Mouse (Mus musculus) myocyte (in vitro differentiated cells): ENCODE data around the gene Slco4a1. TPM values are rescaled to one million over a fixed set of nuclear protein-coding genes. Genes with fewer than 3 reads are reported as not detected.

Source experiments
- H3K27me3 ChIP-seq: one replicate; pipeline ENCODE4 v1.6.1; 2011; ENCODE audit not compliant: control insufficient read depth, insufficient read depth, insufficient read length
- H3K36me3 ChIP-seq: one replicate; pipeline ENCODE4 v1.6.1; 2011; ENCODE audit not compliant: control insufficient read depth, insufficient read depth
- H3K4me2 ChIP-seq: one replicate; pipeline ENCODE4 v1.6.1; 2011; ENCODE audit warnings: low read depth, control low read depth
- H3K4me3 ChIP-seq: one replicate; pipeline ENCODE4 v1.5.1; 2011; ENCODE audit warnings: mild to moderate bottlenecking, control low read depth, moderate library complexity
- H3K79me2 ChIP-seq: one replicate; pipeline ENCODE4 v1.6.1; 2011; ENCODE audit not compliant: control insufficient read depth, insufficient read depth
- H3ac ChIP-seq: one replicate; pipeline ENCODE4 v1.6.1; 2011; ENCODE audit not compliant: control insufficient read depth, insufficient read length
- CEBPB ChIP-seq: IDR thresholded peaks from 2 replicates; pipeline ENCODE4 v1.6.1; 2011; ENCODE audit warnings: mild to moderate bottlenecking, moderate library complexity; ENCODE audit not compliant: poor library complexity, insufficient read depth, severe bottlenecking
- E2F4 ChIP-seq: IDR thresholded peaks from one replicate; pipeline ENCODE4 v1.6.1; 2011; ENCODE audit warnings: mild to moderate bottlenecking, control low read depth, moderate library complexity; ENCODE audit not compliant: insufficient read depth
- MAX ChIP-seq: IDR thresholded peaks from one replicate; pipeline ENCODE4 v1.6.1; 2011; ENCODE audit warnings: low read depth, mild to moderate bottlenecking, control low read depth
- MYOD1 ChIP-seq, 3 experiments: IDR thresholded peaks; one replicate each; pipeline ENCODE4 v1.6.1; 2011; ENCODE audit warnings: control low read depth in 2 of 3, low read depth in 2 of 3, mild to moderate bottlenecking in 2 of 3, moderate library complexity in 1 of 3; ENCODE audit not compliant: insufficient read length in 2 of 3, control insufficient read depth in 1 of 3
- MYOG ChIP-seq, 3 experiments: IDR thresholded peaks; one replicate each; pipeline ENCODE4 v1.6.1; 2011; ENCODE audit warnings: control low read depth in 2 of 3, low read depth in 2 of 3, mild to moderate bottlenecking in 2 of 3; ENCODE audit not compliant: insufficient read length in 2 of 3, control insufficient read depth in 1 of 3, insufficient read depth in 1 of 3
- POLR2A ChIP-seq: IDR thresholded peaks from one replicate; pipeline ENCODE4 v1.6.1; 2011; ENCODE audit warnings: low read depth, mild to moderate bottlenecking, control low read depth, moderate library complexity; ENCODE audit not compliant: insufficient read length
- POLR2AphosphoS2 ChIP-seq: IDR thresholded peaks from one replicate; pipeline ENCODE4 v1.6.1; 2011; ENCODE audit warnings: low read depth, control low read depth; ENCODE audit not compliant: insufficient read length
- REST ChIP-seq: IDR thresholded peaks from one replicate; pipeline ENCODE4 v1.6.1; 2011; ENCODE audit warnings: mild to moderate bottlenecking, control low read depth, moderate library complexity; ENCODE audit not compliant: insufficient read depth, insufficient read length
- SRF ChIP-seq: IDR thresholded peaks from one replicate; pipeline ENCODE4 v1.6.1; 2011; ENCODE audit warnings: low read depth; ENCODE audit not compliant: control insufficient read depth, insufficient read length
- TCF12 ChIP-seq: IDR thresholded peaks from one replicate; pipeline ENCODE4 v1.6.1; 2011; ENCODE audit warnings: mild to moderate bottlenecking, control low read depth; ENCODE audit not compliant: poor library complexity, insufficient read depth, severe bottlenecking
- TCF3 ChIP-seq: IDR thresholded peaks from one replicate; pipeline ENCODE4 v1.6.1; 2011; ENCODE audit warnings: low read depth, control low read depth; ENCODE audit not compliant: insufficient read length
- USF1 ChIP-seq: IDR thresholded peaks from one replicate; pipeline ENCODE4 v1.6.1; 2011; ENCODE audit warnings: low read depth, mild to moderate bottlenecking, control low read depth, moderate library complexity
- polyA plus RNA-seq: library from polyadenylated mRNA; unstranded; fragments of >200 nt; fragmentation: generic; extraction: Trizol; gene quantifications from one replicate; pipeline ENCODE4 v1.2.1, GENCODE M21; 2012; ENCODE audit warnings: missing spikeins

Slco4a1 gene
- polyA plus RNA-seq, 1 experiment = 0.18 TPM

GRCm38 (mm10) chr2:180439791-180440190 lies 16.3 kb upstream of the Slco4a1 start:
- TF ChIP-seq E2F4 (no peak), TCF3 (no peak), MAX (no peak), REST (no peak)
- Histone ChIP-seq H3K4me3 (no peak overlapping the region), H3K79me2 (no peaks in the 10 kb centered on the region), H3K36me3 (no peaks in the 10 kb centered on the region), H3ac (no peak overlapping the region), H3K4me2 (no peak overlapping the region), H3K27me3 (peaks cover 6% of the 10 kb centered on the region)

GRCm38 (mm10) chr2:180440596-180441332 lies 15.3 kb upstream of the Slco4a1 start:
- Histone ChIP-seq H3K36me3 (no peaks in the 10 kb centered on the region), H3K79me2 (no peaks in the 10 kb centered on the region), H3ac (no peak overlapping the region), H3K4me2 (no peak overlapping the region), H3K4me3 (no peak overlapping the region), H3K27me3 (peaks cover 6% of the 10 kb centered on the region)
- no peak for TF ChIP-seq MYOG (IDR thresholded peaks at IDR 0.05; ENCODE audit: control insufficient read depth in 1 of 3, insufficient read depth in 1 of 3, insufficient read length in 2 of 3, low read depth in 2 of 3)
- no peak for TF ChIP-seq MYOD1 (IDR thresholded peaks at IDR 0.05; ENCODE audit: control insufficient read depth in 1 of 3, insufficient read length in 2 of 3, low read depth in 2 of 3)
- TF ChIP-seq MAX = no peak
- TF ChIP-seq CEBPB = no peak

GRCm38 (mm10) chr2:180442061-180442460 lies 14.0 kb upstream of the Slco4a1 start:
- Histone ChIP-seq H3K27me3 (peaks cover 6% of the 10 kb centered on the region), H3ac (no peak overlapping the region), H3K36me3 (no peaks in the 10 kb centered on the region), H3K79me2 (no peaks in the 10 kb centered on the region), H3K4me2 (no peak overlapping the region), H3K4me3 (no peak overlapping the region)
- TF ChIP-seq POLR2A (no peak), MYOD1 (IDR thresholded peaks at IDR 0.05; ENCODE audit: control insufficient read depth in 1 of 3, insufficient read length in 2 of 3, low read depth in 2 of 3) (no peak), SRF (no peak), USF1 (no peak)

GRCm38 (mm10) chr2:180443861-180444260 lies 12.2 kb upstream of the Slco4a1 start:
- no peak overlapping the region for H3K4me3 ChIP-seq
- H3ac ChIP-seq = no peak overlapping the region
- peak overlapping the region; percentile 6 for H3K4me2 ChIP-seq
- no peak for TF ChIP-seq MYOG (IDR thresholded peaks at IDR 0.05; ENCODE audit: control insufficient read depth in 1 of 3, insufficient read depth in 1 of 3, insufficient read length in 2 of 3, low read depth in 2 of 3)
- no peak for TF ChIP-seq SRF
- TF ChIP-seq E2F4 = no peak
- TF ChIP-seq CEBPB = no peak
- TF ChIP-seq POLR2A = no peak
- no peak for TF ChIP-seq TCF12
- TF ChIP-seq TCF3 = no peak
- no peak for TF ChIP-seq USF1
- no peak for TF ChIP-seq MAX
- no peak for TF ChIP-seq POLR2AphosphoS2
- no peak for TF ChIP-seq REST
- no peak for TF ChIP-seq MYOD1 (IDR thresholded peaks at IDR 0.05; ENCODE audit: control insufficient read depth in 1 of 3, insufficient read length in 2 of 3, low read depth in 2 of 3)
- no peaks in the 10 kb centered on the region for H3K36me3 ChIP-seq
- H3K27me3 ChIP-seq = peaks cover 6% of the 10 kb centered on the region
- H3K79me2 ChIP-seq = no peaks in the 10 kb centered on the region

- Histone ChIP-seq H3K27me3 (peaks cover 6% of the 10 kb centered on the region), H3K79me2 (no peaks in the 10 kb centered on the region), H3K4me3 (no peak overlapping the region), H3K4me2 (no peak overlapping the region), H3K36me3 (no peaks in the 10 kb centered on the region), H3ac (no peak overlapping the region)
- TF ChIP-seq REST (no peak), SRF (no peak), CEBPB (no peak), MYOD1 (IDR thresholded peaks at IDR 0.05; ENCODE audit: control insufficient read depth in 1 of 3, insufficient read length in 2 of 3, low read depth in 2 of 3) (no peak), TCF3 (no peak), E2F4 (no peak), POLR2AphosphoS2 (no peak), USF1 (no peak), MAX (no peak), TCF12 (no peak), POLR2A (no peak)
These were observed 10.9 kb upstream of the Slco4a1 start for GRCm38 (mm10) chr2:180444957-180445785.
